Mouse (Mus musculus) Patski (cell line): ENCODE measurements around the gene Dctpp1. TPM values are rescaled to one million over a fixed set of nuclear protein-coding genes. Genes with fewer than 3 reads are reported as not detected.

Experiments
- ATAC-seq: fragments of 100-300 bp; one replicate; pipeline ENCODE4 v1.8.0; 2021
- CTCF ChIA-PET: fragments of 350-600 bp; sonication (Branson Sonifier 250); formaldehyde crosslinking; loops from one replicate; lab custom pipeline; 2022; ENCODE audit warnings: inconsistent platforms; lab: Charles Lee
- POLR2A ChIA-PET: fragments of 350-600 bp; sonication (Branson Sonifier 250); formaldehyde crosslinking; loops from one replicate; lab custom pipeline; 2022; ENCODE audit warnings: antibody characterized with exemption, inconsistent platforms; lab: Charles Lee
- DNase-seq: peaks from one replicate; pipeline ENCODE4 v3.0.0-alpha.2; 2011; ENCODE audit warnings: low read depth, low spot score
- H3K27me3 ChIP-seq: fragments of 371-371 bp; one replicate; pipeline ENCODE4 v1.5.1; 2021
- CTCF ChIP-seq: fragments of 100-300 bp; IDR thresholded peaks from one replicate; pipeline ENCODE4 v1.5.1; 2021
- in situ Hi-C: fragments of 300-500 bp; cut with MboI; formaldehyde crosslinking; loops from 3 replicates; pipeline ENCODE4 v1.11.1; 2018; ENCODE audit warnings: low pct_unique_long_range_greater_than_20kb, mixed read lengths
- polyA plus RNA-seq: library from polyadenylated mRNA; unstranded; gene quantifications from one replicate; pipeline ENCODE4 v1.2.3, GENCODE M21; 2021

The Dctpp1 gene
- polyA plus RNA-seq, 1 experiment from 2014 or later: 30.0 TPM

GRCm38 (mm10) chr7:127218670-127219069 lies 41.8 kb downstream of the Dctpp1 start:
- H3K27me3 ChIP-seq: no peaks in the 10 kb centered on the region
- ChIA-PET POLR2A (interaction anchor here (0.8 to 1.1 kb wide), 2 partner anchors 9 to 12 kb away, joined by 3 read pairs; no protein-coding TSS in a partner anchor), CTCF (interaction anchor here (1.0 to 3.1 kb wide), 2 partner anchors 9 to 10 kb away, joined by 3 to 18 read pairs; no protein-coding TSS in a partner anchor)
- DNase-seq (no peak), ATAC-seq (no peak)
- no peak for TF ChIP-seq CTCF
- in situ Hi-C loops: no loop called here

GRCm38 (mm10) chr7:127217901-127218642 lies 42.4 kb downstream of the Dctpp1 start:
- ChIA-PET POLR2A (interaction anchor here (0.8 to 1.1 kb wide), 2 partner anchors 9 to 11 kb away, joined by 3 read pairs; no protein-coding TSS in a partner anchor), CTCF (interaction anchor here (1.0 to 3.1 kb wide), 2 partner anchors 8 to 11 kb away, joined by 3 to 18 read pairs; no protein-coding TSS in a partner anchor)
- no peak for TF ChIP-seq CTCF
- no peaks in the 10 kb centered on the region for H3K27me3 ChIP-seq
- DNase-seq (no peak), ATAC-seq (no peak)
- in situ Hi-C loops: no loop called here

- POLR2A ChIA-PET: interaction anchor here (0.8 kb wide), 1 partner anchor 8 kb away, joined by 3 read pairs; no protein-coding TSS in a partner anchor
- ATAC-seq (no peak), DNase-seq (no peak)
- TF ChIP-seq CTCF: no peak
- in situ Hi-C loops: no loop called here
- CTCF ChIA-PET: interaction anchor here (3.1 kb wide), 1 partner anchor 12 kb away, joined by 18 read pairs; no protein-coding TSS in a partner anchor
- no peaks in the 10 kb centered on the region for H3K27me3 ChIP-seq
Observed at GRCm38 (mm10) chr7:127217475-127217874, 43.0 kb downstream of the Dctpp1 start.

- in situ Hi-C loops: no loop called here
Observed at GRCm38 (mm10) chr7:127216307-127216706, 44.2 kb downstream of the Dctpp1 start.

GRCm38 (mm10) chr7:127214981-127215871 lies 45.3 kb downstream of the Dctpp1 start:
- no peak for DNase-seq
- ATAC-seq: peak; percentile 29
- CTCF ChIA-PET: interaction anchor here (1.3 to 3.5 kb wide), 2 partner anchors 14 to 71 kb away, joined by 3 to 27 read pairs; no protein-coding TSS in a partner anchor
- in situ Hi-C loops: no loop called here
- TF ChIP-seq CTCF: no peak
- H3K27me3 ChIP-seq: no peaks in the 10 kb centered on the region
- POLR2A ChIA-PET: no interaction called here

More at GRCm38 (mm10) chr7:127216307-127216706, 44.2 kb downstream of the Dctpp1 start:
- no peaks in the 10 kb centered on the region for H3K27me3 ChIP-seq
- no peak for DNase-seq
- CTCF ChIA-PET: interaction anchor here (3.1 to 3.5 kb wide), 2 partner anchors 13 kb away, joined by 18 to 27 read pairs; no protein-coding TSS in a partner anchor
- no peak for ATAC-seq
- POLR2A ChIA-PET: no interaction called here
- TF ChIP-seq CTCF: no peak

GRCm38 (mm10) chr7:127214521-127214920 lies 46.0 kb downstream of the Dctpp1 start:
- DNase-seq: no peak
- ChIA-PET POLR2A (no interaction called here), CTCF (interaction anchor here (1.1 to 3.5 kb wide), 3 partner anchors 15 to 70 kb away, joined by 3 to 27 read pairs (median 3); no protein-coding TSS in a partner anchor)
- in situ Hi-C loops: no loop called here
- TF ChIP-seq CTCF: no peak
- ATAC-seq: no peak
- H3K27me3 ChIP-seq: no peaks in the 10 kb centered on the region

- ATAC-seq (no peak), DNase-seq (no peak)
- POLR2A ChIA-PET: no interaction called here
- TF ChIP-seq CTCF: no peak
- H3K27me3 ChIP-seq: no peaks in the 10 kb centered on the region
- in situ Hi-C loops: no loop called here
- CTCF ChIA-PET: interaction anchor here (1.1 to 3.5 kb wide), 4 partner anchors 9 to 70 kb away, joined by 3 to 27 read pairs (median 4); no protein-coding TSS in a partner anchor
Observed at GRCm38 (mm10) chr7:127213930-127214329, 46.6 kb downstream of the Dctpp1 start.

GRCm38 (mm10) chr7:127213485-127213884 lies 47.0 kb downstream of the Dctpp1 start:
- CTCF ChIA-PET: interaction anchor here (1.0 to 3.5 kb wide), 6 partner anchors 10 to 69 kb away, joined by 3 to 27 read pairs (median 4); no protein-coding TSS in a partner anchor
- POLR2A ChIA-PET: no interaction called here
- DNase-seq (no peak), ATAC-seq (no peak)
- in situ Hi-C loops: no loop called here
- no peaks in the 10 kb centered on the region for H3K27me3 ChIP-seq
- no peak for TF ChIP-seq CTCF

GRCm38 (mm10) chr7:127212432-127213250 lies 47.9 kb downstream of the Dctpp1 start:
- ChIA-PET CTCF (interaction anchor here (1.0 to 3.5 kb wide), 5 partner anchors 10 to 25 kb away, joined by 3 to 27 read pairs (median 5); no protein-coding TSS in a partner anchor), POLR2A (no interaction called here)
- DNase-seq: no peak
- in situ Hi-C loops: no loop called here
- no peak for ATAC-seq
- H3K27me3 ChIP-seq: no peaks in the 10 kb centered on the region
- no peak for TF ChIP-seq CTCF
